Mouse (Mus musculus) E14TG2a.4 (cell line): Measurements from ENCODE around the gene Vamp4.

Experiments
- CTCF ChIP-seq: conservative IDR thresholded peaks from 2 replicates; pipeline ENCODE4 v1.5.1; 2014; ENCODE audit warnings: low read length
- NANOG ChIP-seq: IDR thresholded peaks from 2 replicates; pipeline ENCODE4 v1.6.1; 2014; ENCODE audit warnings: borderline replicate concordance, low read length, mixed read lengths

DNA sequence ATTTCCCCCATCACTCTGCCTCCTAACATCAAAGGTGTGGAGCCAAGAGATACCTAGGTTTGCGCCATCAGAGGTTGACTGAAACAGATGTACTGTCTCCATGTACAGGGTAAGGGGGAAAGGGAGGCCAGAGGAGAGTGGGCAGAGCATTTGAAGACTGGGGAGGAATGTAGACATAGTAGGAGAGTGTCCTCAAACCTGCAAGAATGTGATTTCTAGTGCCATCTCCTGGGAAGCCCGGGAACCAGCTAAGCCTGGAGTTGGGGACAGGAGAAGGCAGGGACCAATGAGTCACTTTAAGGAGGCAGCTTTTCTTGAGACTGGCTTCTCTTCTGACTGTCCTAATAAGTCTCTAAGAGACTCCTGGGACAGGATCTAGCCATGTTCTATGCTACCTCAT, 40.7 kb upstream of the Vamp4 start:
- TF ChIP-seq CTCF (no peak), NANOG (no peak)
